Mouse (Mus musculus): ENCODE data around the gene Gm8267.
"Not testable (repeated sequence)": the region's sequence is repeated elsewhere in the genome, so short reads cannot be mapped to it uniquely, and the experiment has no call there.

The Gm8267 gene

GRCm38 (mm10) chr14:44750240-44750639 is at the start of gene Gm8267:
Gene Gm8267 (minus strand): TSS chr14:44750340.
- no peak for DNase-seq (ENCODE audit: extremely low read depth, low read depth)

DNA sequence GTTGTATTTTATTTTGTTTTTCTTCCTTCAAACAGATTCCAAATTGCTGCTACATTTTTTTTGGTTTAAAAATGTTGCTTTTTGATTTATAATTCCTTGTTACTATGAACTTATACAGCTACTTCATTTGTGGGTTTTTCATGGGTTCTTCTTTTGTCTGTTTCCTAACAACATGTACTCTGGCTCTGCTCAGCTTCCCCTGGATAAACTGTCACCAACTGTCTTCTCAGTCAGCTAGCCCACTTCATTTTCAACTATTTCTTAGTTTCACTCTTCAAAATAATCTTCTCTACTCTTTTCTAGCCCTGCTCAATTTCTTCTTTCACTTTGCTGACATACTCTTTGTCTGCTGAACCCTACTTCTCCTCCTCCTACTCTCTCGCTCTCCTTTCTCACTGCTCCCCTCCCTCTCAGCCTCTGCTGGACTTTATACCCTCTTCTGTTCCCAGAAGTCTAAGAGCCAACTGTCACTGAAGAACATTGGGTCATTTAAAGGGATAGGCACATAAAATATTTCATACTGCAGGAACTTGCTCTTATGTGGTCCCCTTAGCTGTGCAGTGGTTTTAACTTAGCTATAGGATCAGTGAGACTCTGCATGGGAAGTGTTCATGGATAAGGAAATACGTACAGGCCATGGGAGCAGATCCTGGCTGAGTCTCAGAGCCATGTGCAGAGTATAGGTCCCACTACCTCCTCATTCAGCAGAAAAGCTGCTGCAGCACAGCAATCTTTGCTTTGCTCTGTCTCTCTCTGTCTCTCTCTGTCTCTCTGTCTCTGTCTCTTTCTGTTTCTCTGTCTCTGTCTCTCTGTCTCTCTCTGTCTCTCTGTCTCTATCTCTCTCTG is 39.6 kb upstream of the Gm8267 start:
- not testable (repeated sequence) for DNase-seq (ENCODE audit: extremely low read depth, low read depth)

DNA sequence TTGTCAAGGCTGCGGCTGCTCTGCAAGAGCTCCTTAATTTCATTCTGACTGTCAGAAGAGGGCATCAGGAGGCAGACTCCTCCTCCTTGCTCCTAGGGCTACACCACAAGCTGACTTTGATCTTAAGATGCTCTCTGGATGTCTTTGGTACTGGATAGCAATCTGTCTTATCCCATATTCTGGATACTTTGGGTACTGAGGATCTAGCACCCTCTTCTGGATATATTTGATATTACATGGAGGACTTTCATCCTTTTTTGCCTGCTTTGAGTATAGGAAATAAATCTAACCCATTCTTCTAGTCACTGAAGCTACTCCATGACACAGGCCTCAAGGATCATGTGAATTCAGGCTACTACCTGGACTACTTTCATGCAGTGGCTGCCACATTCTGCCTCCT is 7.4 kb downstream of the Gm8267 start:
- DNase-seq (ENCODE audit: extremely low read depth, low read depth) = not testable (repeated sequence)

DNA sequence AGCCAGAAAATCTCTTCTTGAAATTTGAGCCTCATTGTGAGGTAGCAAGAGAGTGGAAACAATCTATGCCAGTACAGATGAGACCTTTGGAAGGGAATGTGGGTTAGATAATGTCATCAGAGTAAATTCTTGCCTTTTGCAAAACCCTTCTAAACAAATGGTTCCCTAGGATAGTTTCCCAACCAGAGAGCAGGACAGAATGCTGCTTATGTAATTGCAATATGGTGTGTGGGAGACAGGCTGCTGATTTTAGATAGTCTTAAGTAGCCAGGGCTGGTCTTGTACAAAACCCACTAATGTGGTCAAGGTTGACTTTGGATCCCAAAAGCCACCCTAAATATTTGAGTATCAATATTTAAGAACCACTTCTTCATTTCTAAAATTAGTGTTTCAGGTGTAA is 19.4 kb downstream of the Gm8267 start:
- not testable (repeated sequence) for DNase-seq (ENCODE audit: extremely low read depth, low read depth)

DNA sequence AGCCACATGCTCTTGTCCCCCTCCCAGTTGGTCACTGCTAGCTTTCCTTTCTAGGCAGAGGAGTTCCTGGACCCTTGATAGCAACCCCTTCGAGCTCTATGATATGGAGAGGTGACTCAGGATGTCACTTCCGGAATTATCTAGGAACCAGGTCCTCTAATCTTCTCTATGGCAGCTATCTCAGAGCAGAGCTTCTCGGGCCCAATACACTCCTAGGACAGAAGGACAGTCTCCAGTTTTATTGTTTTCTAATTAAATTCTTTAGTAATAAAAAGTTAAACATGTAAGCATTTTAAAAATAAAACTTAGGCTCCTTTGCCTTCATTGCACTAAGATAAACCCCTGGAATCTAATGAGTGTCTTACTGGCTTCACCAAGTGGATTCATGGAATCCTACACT is 43.8 kb downstream of the Gm8267 start, which contains the start of gene Gm8257:
Gm8257 (minus strand) TSS at position 101 of the 400 bp plus-strand sequence.
- not testable (repeated sequence) for DNase-seq (ENCODE audit: extremely low read depth, low read depth)

All from MEL-GATA-1-ER (cell line).